Mouse (Mus musculus) layer of hippocampus, adult 8-10 months (tissue): ENCODE measurements around the gene Mfap1a. TPM values are rescaled to one million over a fixed set of nuclear protein-coding genes. Genes with fewer than 3 reads are reported as not detected.
"Not testable (repeated sequence)": the region's sequence is repeated elsewhere in the genome, so short reads cannot be mapped to it uniquely, and the experiment has no call there.

ENCODE experiments used
- DNase-seq, 2 experiments: peaks; one replicate each; pipeline ENCODE4 v3.0.0; 2022; ENCODE audit warnings: low spot score in 2 of 2
- total RNA-seq, 4 experiments: library from RNA; stranded (reverse); gene quantifications; 2 replicates each; pipeline ENCODE4 v1.2.4; 2022

Mfap1a gene
- total RNA-seq, 4 experiments from 2014 or later, result 29.3 to 31.4 (median 30.5) TPM

- not testable (repeated sequence) for DNase-seq
These were observed 31.2 kb downstream of the Mfap1a start for GRCm38 (mm10) chr2:121475306-121475705.

DNA sequence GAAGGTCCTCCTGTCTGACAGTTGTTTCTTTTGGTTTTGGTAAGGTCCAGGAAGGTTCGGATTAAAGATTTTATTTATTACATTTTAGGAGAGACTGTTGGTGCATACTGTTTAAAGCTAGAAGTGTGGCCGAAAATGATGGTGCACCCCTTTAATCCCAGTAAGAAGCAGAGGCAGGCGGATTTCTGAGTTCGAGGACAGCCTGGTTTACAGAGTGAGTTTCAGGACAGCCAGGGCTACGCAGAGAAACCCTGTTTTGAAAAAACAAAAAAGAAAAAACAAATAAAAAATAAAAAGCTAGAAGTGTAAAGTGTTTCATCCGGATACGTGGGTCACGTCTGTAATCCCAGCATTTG, 32.3 kb downstream of the Mfap1a start:
- DNase-seq, result no peak

DNA sequence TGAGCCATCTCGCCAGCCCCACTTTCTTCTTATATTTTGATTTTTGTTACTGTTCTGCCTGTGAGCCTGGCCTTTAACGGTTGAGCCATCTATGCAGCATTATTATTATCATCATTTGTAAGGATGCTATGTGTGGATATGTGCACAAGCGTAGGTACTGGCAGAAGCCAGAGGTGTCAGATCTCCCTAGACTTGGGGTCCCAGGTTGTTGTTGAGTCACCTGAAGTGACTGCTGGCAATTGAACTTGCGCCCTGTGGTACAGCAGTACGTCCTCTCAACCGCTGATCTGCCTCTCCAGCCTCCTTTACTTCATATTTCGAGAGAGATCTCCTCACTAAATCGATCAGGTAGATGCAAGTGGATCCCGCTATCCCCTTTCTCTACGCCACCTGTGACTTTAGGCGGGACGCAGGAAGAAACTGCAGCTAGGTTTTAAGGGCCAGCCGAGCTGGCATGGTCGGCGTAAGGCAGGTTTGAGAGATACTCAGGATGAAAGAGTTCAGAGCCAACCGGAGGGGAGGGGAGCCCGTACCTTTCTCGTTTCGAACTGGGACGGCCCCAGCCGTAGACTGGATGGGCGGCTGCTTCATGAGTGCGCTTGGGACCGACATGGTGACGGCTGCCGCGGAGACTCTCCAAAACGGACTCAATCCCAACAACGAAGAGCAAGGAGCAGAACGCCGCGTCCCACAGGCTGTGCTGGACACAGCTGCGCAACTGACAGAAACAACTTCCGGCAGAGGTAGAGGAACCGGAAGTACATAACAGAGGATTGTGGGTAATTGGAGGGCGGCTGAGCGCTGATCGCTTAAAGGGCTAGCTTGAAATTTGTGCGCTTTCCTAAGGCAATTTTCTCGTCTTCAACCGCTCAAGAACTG, 32.9 kb downstream of the Mfap1a start, which contains the start of gene Mfap1b:
Gene Mfap1b (minus strand): TSS at position 767 of the 879 bp plus-strand sequence.
- peak; percentile 77 to 82 for DNase-seq

GRCm38 (mm10) chr2:121472783-121473182, 33.7 kb downstream of the Mfap1a start:
- not testable (repeated sequence) for DNase-seq

- not testable (repeated sequence) for DNase-seq
These were observed 37.5 kb downstream of the Mfap1a start for GRCm38 (mm10) chr2:121468982-121469381.

DNA sequence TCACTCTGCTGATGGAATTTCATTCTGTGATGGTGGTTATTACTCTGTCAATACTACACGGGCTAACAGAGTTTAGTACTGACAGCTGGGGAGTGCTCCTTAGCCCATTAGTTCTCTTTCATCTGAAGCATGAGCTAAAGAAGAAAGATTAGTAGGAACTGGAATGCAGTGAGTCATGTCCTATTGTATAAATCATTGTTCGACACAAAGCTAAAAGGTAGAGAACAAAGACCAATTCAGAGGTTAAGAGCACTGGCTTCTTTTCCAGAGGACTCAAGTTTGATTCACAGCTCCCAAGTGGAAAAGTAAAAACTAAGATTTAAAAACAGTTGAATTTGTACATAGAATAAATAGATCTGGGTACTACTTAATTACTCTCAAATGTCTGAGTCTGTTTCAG, 46.4 kb downstream of the Mfap1a start:
- DNase-seq, result no peak

- DNase-seq, result peak; percentile 57 to 78
These were observed 49.5 kb downstream of the Mfap1a start, which contains the start of gene Serinc4 for GRCm38 (mm10) chr2:121456692-121457642. Serinc4 (minus strand) TSS chr2:121456781.

DNA sequence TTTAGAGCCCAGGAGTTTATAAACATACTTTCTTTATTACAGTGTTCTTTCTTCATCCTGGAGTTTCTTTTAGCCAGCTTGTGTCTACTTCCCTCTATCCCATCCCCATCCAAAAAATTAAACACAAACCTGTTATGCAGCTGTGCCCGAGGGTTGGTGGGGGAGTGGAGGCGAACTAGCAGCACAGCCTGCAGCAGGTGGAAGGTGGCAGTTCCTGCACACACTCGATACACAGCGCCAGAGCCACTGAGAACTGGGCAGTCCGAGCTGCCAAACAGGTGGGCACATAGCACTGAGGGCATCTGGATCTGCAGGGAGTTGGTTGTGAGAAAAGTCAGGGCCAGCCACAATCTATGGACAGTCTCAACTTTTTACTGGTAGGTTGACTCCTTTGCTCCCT, 50.9 kb downstream of the Mfap1a start:
- no peak for DNase-seq

DNA sequence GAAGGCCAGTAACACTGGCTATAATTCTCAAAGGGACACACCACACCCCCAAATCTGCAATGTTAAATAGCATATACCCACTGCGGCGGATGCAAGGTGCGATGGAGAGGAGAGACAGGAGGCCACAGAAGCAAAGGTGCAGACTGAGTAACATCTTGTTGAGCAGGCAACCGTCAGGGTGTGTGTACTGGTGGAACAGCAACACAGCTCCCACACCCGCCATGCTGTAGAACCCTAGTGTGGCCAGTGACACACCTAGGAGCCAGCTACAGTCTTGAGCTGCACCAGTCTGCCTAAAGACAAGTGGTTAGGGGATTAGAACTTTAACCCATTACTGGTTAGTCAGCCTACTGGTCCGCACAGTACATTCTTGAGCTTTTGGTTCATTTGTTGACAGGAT, 52.5 kb downstream of the Mfap1a start:
- no peak for DNase-seq

DNA sequence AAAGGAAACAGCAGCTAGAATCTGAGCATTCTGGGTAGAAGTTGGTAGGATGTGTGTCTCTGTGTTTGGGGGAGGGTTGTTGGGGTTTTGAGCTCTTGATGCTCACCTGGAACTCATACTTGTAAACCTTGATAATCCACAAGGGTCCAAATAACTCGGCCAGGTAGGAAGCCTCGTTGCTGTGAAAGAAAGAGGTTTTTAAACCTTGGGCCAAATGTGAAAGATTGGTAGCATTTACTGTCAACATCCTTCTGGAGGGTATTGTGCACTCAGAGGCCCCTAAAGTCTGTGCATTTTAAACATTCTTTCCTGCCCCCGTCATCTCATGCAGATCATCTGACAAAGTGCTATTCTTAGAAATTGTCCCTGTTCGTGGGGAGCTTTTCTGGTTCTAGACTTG, 53.5 kb downstream of the Mfap1a start, which contains the start of gene Hypk:
Gene Hypk (plus strand): TSS at position 301 of the 400 bp plus-strand sequence.
- DNase-seq, result no peak

DNA sequence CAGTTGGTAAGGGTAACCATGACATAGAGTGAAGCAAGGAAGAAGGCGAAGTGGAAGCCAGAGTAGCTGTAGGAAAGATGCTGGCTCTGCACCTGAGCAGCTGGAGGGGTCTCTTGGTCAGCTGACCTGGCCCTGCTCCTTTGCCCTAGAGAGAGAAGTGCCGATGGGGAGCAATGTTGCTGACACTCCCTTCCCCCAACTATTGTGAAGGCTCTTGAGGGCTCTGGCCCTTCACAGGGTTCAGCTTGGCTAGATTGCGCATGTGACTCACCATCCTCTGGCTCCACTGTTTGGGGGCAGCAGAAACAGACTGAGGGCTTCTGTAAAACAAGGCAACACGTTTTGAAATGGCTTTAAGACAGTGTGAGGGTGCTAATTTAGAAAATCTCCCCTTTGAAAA, 54.1 kb downstream of the Mfap1a start:
- no peak for DNase-seq

- no peak for DNase-seq
These were observed 56.4 kb downstream of the Mfap1a start for GRCm38 (mm10) chr2:121450093-121450492.

- DNase-seq, result no peak
These were observed 56.9 kb downstream of the Mfap1a start for GRCm38 (mm10) chr2:121449545-121450011.

DNA sequence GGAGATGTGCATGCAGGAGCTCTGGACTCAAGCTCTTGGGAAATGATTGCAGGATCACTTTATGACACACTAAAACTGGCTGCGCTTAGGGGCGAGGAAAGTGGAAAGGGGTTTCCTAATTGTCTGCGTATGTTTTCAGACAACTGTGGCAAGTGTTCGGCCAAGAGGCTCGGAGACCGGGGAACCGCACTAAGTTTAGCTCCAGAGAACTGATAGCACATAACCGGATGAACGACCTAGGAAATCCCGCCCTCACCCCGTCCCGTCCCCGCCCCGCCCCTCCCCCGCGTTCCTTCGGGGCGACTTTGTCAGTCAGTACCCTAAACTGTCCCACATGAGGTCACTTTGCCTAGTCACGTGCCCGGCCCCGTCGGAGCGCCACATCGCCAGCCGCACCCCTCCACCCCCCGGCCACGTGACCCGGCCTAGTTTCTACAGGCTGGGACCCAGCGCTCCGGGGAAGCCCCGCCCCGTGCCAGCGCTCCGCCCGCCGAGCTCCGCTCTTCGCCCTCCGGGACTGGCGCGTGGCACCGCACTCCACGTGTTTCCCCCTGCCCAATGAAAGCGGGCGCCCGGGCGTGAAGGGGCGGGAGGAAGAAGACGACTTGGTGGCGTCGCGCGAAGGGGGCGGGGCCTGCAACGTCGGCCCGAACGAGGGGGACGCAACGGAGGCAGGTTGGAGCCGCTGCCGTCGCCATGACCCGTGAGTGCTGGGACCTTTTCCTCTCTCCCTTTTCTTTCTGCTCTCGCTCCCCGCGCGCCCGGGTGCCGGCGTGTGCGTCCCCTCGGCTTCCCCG, 57.5 kb downstream of the Mfap1a start, which contains the start of gene Serf2:
Gene Serf2 (plus strand): TSS at position 457 of the 797 bp plus-strand sequence.
- DNase-seq, result peak; percentile 98 to 99

DNA sequence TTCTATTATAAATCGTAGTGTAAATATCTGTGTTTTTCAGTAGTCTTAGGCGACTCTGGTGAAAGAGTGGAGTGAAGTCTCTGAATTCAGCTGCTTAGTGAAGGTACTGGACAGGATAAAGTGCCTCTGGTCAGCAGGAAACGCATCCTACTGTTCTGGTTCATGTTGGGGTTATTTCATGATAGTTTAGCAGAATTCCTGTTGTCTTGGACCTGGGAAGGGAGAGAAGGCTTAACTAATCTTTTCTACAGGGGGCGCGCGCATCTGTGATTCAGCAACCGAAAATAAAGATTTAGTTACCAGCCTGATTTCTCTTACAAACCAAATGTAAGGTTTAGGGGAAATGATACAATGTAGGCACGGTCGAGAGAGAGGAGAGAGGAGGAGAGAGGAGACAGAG, 58.3 kb downstream of the Mfap1a start:
- DNase-seq, result no peak

- DNase-seq, result no peak
These were observed 59.5 kb downstream of the Mfap1a start for GRCm38 (mm10) chr2:121447006-121447405.

GRCm38 (mm10) chr2:121446506-121446905, 60.0 kb downstream of the Mfap1a start:
- no peak for DNase-seq

GRCm38 (mm10) chr2:121445117-121445516, 61.3 kb downstream of the Mfap1a start:
- DNase-seq, result no peak

DNA sequence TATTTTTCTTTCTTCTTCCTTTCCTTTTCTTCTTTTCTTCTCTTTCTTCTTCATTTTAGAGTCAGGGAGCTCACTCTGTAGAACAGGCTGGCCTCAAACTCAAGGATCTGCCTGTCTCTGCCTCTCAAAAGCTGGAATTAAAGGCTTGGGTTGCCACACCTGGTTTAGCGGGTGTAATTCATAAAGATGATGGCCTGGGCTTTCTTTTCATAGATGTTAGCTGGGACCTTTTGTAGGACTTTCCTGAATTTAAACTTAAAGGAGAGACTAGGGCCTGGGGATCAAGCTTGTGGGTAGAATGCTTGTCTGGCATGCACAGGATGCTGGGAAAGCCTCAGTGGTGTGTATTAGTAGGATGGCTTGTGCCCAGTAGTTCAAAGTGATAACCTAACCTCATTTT, 62.3 kb downstream of the Mfap1a start, which contains the start of gene Ell3:
Gene Ell3 (minus strand): TSS at position 101 of the 400 bp plus-strand sequence.
- DNase-seq, result no peak

DNA sequence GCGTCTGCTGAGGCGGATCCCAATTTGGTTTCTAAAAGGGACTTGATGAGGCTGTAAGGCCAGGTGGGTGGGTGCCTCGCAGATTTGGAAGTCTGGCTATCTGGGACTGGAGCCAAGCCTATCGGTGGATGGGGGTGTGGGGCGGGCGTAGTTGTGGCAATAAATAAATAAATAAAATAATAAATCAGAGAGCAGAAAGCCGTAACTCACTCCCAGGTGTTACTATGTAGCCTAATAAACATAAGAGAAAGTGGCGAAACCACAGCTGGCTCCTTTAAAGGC, 63.5 kb downstream of the Mfap1a start:
- no peak for DNase-seq
